Mouse (Mus musculus): ENCODE measurements around the gene Ush1g.

Ush1g gene

DNA sequence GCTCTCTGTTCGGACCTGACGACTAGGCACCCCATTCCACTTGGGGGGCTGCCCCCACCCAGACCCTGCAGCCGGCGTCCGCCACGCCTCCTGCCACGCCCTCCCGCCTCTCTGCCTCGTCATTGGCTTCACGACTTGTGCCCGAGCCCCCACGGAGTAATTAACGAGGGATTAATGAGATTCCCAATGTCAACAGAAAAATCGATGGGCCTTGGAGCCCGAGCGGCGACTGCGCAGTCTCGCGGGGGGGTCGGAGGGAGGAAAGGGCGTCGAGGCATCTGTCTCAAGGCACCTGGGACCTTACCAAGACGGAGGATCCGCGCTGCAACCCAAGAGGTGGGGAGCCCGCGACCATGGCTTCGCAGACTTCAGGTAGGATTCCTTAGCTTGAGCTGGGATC lies 12.7 kb upstream of the Ush1g start, which contains the start of gene Otop3:
Gene Otop3, plus strand, starts transcription at position 201 of the 400 bp plus-strand sequence.
- no peak for DNase-seq (ENCODE audit: low spot score)

DNA sequence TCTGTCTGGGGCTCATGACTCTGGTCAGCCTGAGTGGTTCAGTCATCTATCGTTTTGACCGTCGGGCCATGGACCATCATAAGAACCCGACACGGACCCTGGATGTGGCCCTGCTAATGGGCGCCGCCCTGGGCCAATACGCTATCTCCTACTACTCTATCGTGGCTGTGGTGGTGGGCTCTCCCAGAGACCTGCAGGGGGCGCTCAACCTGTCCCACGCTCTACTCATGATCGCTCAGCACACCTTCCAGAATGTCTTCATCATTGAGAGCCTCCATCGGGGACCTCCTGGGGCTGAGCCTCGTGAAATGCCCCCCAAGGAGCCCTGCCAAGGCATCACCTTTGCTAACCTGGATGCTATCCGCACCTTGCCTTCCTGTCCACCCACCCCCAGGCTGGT lies 7.5 kb upstream of the Ush1g start:
- no peak for DNase-seq (ENCODE audit: low spot score)

DNA sequence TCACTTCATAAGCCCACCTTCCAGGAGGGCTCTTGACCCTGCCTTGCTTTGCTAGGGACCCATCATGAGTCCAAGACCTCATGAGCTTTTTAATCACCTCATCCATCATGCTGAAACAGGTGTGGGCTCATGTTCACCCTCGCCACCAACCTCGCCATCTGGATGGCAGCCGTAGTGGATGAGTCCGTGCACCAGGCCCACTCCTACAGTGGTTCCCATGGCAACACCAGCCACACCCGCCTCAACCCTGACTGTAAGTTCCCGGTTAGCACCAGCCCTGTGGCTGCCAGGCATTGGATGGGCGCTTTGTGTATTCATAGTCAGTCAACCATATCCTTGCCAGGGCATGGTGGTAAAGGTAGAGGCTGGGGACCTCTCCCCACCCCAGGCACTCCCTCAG lies 4.9 kb upstream of the Ush1g start:
- DNase-seq (ENCODE audit: low spot score): no peak

DNA sequence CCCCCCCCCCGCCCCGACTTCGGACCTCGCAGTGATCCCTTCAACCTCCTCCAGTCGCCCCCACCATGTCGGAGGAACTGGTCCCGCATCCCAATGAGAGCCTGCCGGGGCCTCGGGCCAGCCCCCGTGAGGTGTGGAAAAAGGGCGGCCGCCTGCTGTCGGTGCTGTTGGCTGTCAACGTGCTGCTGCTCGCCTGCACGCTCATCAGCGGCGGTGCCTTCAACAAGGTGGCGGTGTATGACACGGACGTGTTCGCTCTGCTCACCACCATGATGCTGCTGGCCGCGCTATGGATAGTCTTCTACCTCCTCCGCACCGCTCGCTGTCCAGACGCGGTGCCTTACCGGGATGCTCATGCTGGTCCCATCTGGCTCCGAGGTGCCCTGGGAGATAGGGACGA lies 1.5 kb upstream of the Ush1g start:
- no peak for DNase-seq (ENCODE audit: low spot score)

DNA sequence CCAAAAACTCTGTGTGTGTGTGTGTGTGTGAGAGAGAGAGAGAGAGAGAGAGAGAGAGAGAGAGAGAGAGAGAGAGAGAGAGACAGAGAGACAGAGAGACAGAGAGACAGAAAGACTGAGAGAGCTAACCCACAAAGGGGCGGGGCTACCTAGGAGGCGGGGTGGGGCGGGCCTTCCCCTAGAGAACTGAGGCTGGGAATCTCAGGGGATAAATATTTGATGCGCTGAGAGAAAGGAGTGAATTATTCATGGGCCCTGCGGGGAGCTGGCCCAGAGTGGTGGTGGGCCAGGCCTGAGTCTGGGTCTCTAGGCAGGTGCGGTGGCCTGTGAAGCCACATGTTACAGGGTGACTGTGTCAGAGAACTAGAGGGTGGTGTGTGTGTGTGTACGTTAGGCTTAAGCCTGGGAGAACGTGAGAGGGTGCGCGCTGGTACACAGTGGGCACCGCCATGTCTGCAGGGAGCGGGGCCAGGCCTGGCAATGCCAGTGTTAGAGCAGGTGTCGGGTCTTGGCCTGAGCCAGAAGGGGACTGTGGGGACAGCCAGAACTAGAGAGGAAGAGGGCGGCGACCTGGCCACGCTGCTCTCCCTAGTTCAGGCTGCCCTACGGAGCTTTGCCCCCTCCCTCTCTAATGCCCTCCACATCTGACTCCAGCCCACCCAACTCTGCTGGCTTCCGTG lies 2.0 kb downstream of the Ush1g start:
- no peak for DNase-seq (ENCODE audit: low spot score)

DNA sequence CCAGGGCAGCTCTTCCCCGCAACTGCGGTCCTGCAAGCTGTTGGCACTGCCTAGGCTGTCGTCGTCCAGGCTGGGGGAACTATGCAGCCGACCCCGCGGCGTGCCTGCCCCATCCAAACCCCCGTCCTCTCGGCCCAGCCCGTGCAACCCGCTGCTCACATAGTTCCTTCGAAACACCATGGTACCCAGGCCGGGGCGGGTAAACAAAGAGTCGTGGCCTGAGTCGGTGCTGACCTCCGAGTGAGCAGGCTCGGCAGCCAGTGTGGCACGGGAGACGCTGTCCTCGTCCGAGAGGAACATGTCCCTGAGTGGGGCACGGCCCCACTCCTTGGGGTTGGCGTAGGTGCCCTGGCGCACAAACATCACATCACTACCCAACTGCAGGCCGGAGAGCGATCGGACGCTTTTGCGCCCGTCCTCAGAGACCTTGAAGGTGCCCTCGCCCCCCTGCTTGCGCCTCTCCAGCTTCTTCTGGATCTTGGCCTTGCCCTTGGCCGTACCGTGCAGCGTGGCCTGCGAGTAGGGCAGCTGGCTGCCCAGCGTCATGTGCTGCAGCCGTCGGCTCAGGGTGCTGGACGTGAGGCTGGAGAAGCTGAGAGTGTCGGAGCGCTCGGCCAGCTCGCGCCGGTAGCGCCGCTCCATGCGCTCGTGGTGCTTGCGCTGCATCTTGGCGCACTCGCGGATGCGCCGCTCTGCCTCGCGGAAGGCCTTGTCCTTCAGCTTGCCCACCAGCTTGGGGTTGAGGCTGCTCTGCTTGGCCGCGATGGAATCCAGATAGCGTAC lies 3.4 kb downstream of the Ush1g start:
- DNase-seq (ENCODE audit: low spot score): no peak

DNA sequence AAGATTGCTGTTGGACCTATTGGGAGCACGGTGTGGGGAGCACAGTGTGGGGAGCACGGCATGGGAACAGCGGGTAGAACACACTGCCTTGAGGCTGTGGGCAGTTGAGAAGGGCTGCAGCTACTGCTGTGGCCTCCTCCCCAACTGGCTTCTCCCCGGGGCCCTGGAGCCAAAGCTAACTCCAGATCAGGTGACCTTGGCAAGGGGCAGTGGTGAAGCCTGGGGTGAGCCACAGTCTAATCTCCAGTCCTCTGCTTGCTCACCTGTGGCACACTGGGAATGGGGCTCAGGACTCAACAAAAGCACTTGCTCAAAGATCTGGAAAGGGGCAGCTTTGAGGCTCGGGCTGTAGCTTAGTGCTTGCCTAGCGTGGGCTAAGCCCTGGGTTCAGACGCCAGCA lies 4.6 kb downstream of the Ush1g start:
- DNase-seq (ENCODE audit: low spot score): no peak

DNA sequence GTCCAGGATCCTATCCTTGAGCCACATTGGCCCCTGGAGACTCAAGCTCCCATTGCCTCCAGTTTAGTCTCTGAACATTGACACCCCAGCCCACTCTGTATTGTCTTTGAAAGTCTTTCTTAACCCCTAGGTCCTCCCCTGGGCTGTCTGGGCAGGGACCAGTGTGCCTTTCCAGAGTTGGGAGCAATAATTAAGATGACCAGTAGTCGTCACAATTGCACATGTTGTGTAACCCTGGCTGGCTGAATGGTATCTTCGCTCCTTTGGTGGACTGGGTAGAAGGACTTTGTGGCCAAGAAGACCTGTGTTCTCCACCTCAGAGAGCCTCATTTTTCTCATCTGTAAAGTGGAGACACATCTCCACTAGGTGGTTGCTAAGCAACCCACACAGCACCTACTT lies 7.6 kb downstream of the Ush1g start:
- DNase-seq (ENCODE audit: low spot score): no peak

DNA sequence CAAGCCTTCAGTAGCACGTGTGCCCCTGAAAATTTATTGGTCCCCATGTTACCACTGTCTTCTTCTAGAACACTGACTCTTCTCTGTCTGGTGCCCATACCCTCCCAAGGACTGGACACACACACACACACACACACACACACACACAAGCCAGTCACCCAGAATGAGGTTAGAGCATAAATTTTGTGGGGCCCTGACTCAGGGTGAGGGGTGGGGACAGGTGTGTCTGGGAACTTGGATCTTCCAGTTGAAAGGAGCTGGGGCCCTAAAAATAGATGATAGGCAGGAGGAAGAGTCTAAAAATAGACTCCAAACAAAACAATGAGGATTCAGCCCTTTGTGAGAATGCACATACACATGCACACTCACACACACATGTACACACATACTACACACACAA lies 13.1 kb downstream of the Ush1g start:
- no peak for DNase-seq (ENCODE audit: low spot score)

DNA sequence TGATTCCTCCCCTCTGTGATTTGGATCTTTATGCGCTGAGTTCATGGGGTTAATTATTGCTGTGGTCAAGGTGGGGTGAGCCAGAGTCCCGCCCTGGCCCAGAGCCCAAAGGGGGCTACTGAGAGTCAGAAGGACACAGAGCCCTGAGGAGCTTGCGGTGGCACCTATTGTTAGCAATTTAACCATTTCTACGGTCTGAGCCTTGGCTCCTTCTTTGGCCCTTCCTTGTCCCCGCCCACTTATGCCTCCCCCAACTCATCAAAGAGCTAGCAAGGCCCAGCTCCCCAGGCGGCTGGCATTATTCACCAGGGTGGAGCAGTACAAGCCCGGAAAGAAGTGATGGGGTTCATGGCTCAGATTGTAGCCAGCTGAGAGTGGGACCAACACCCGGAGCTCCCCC lies 15.0 kb downstream of the Ush1g start, which contains the start of gene Otop2:
Gene Otop2, plus strand, starts transcription at position 301 of the 400 bp plus-strand sequence.
- DNase-seq (ENCODE audit: low spot score): no peak

DNA sequence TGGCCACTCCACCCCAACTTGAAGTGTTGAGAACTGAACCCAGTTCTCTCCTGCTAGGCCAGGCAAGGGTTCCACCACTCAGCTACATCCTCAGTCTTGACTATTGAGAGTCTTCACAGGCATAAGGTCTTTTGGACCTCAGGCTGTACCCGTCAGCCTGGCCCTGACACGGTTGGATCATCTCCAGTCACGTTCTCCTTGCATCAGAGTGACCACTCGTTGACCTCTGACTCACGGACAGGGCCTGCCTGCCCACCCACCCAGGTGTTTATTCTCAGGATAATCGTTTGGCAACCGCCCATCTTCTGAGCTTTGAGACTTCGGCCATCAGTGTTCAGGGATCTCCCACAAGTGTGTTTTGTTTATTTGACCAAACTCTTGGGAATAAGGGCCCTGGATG lies 18.7 kb downstream of the Ush1g start:
- no peak for DNase-seq (ENCODE audit: low spot score)

DNA sequence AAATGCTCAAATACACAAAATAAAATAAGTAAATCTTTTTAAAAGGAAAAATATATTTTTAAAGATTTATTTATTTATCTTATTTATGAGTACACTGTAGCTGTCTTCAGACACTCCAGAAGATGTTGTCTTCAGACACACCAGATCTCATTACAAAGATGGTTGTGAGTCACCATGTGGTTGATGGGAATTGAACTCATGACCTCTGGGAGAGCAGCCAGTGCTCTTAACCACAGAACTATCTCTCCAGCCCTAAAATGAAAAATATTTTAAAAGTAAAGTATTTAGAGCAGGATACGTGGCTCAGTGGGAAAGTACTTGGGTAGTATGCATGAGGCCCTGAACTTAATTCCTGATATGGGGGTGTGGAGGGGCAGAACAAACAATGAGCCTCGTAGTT lies 20.5 kb downstream of the Ush1g start:
- DNase-seq (ENCODE audit: low spot score): no peak

DNA sequence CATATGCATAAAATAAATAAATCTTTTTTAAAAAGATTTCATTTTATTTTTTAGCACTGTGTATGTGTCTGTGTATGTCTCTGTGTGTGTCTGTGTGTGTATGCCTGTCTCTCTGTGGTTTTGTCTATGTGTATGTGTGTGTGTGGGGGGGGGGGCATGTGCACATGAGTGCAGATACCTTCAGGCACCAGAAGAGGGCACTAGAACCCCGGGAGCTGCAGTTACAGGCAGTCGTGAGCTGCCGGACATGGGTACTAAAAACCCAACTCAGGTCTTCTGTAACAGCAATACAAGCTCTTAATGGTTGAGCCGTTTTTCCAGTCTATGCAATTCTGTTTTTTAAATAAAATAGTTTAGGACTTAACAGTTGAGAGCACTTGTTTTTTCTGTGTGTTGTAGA lies 21.1 kb downstream of the Ush1g start:
- no peak for DNase-seq (ENCODE audit: low spot score)

DNA sequence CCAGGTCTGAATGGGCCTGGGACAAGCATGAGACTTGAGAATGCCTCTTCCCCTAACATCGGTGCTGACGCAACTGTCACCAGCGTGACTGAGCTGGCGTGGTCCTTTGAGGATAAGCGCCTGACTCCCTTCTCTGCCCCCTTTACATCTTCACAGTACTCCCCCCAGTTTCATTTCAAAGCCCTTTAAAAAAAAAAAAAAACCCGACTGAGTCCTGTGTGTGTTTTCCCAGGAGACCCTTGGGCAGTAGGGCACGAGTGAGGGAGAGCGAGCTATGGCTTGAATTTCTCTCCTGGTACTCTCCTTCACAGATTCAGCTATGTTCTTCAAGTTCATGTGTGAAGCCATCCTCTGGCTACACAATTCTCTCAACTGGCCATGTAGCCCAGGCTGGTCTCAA lies 23.7 kb downstream of the Ush1g start:
- DNase-seq (ENCODE audit: low spot score): no peak

DNA sequence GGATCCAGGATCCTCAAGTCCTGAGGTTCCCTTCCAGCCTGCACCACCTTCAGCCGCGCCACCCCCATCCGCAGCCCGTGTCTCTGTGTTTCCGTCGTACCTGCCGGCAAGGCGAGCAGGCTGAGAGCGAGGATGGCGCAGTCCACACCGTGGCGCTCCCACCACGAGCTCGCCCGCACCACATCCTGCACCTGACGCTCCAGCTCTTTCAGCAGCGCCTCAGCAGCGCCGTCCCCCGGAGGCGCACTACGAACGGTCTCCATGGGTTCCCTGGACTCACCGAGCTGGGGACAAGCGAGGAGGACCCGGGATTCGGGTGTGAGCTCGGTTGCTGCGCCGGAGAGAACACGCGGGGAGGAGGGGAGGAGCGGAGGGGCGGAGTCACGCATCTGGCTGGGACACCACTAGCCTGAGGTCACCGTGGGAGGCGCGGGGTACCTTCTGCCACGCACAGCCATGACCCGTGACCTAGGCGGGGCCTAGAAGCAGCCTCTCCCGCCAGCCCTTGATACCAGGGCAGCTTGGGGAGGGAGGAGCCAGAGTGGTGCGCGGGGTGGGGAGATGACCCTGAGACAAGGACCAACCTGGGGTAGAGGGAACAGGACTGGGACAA lies 24.5 kb downstream of the Ush1g start, which contains the start of gene Fads6:
Gene Fads6, minus strand, starts transcription at position 450 of the 613 bp plus-strand sequence.
- DNase-seq (ENCODE audit: low spot score): no peak

DNA sequence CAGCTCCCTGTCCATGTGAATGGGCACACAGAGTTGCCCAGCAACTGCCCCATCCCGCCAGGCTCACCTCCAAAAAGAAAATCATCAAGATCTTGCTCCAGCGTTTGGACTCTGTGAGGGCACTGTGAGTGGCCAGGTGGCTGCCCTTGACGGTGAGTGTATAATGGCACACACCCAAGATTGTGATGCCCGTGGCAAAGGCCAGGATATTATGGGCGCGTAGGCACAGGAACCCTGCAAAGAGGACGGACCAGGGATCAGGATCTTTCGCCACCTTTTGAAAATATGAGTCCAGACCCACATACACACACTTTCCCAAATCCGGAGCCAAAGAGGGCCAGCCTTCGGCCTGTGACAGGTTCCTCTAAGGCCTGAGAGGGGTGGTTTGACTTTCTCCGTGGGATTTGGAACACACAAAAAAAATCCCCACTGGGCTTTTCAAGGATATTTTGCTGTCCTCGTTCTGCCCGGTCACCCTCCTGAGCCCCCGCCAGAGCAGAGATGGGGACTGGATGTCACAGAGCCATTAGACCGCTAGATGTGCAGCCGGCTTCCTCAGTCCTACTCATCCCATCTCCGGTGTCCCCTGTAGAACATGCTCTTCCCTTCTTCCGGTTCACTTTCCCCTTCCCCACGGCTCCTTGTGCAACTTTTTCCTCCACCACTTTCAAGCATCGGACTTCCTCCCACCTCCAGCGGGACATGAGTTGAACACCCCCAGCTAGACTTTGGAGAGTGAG lies 25.2 kb downstream of the Ush1g start:
- no peak for DNase-seq (ENCODE audit: low spot score)

DNA sequence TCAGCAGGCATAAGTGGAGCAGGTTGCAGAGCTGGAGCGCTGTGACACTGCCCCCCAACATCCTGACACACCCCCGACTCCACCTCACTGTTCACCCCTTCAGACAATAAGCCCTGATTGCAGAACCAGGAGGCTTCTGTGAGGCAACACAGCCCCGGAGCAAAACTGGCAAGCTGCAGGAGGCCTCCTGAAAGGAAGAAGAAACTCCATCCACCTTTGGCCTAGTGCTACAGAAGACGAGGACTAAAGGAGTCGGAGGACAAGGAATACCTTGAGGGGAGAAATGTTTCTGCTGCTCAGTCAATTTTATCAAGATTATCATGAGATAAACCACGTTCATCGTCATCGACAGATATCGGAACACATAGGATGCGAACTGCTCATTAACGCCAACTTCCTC lies 25.9 kb downstream of the Ush1g start:
- no peak for DNase-seq (ENCODE audit: low spot score)

DNA sequence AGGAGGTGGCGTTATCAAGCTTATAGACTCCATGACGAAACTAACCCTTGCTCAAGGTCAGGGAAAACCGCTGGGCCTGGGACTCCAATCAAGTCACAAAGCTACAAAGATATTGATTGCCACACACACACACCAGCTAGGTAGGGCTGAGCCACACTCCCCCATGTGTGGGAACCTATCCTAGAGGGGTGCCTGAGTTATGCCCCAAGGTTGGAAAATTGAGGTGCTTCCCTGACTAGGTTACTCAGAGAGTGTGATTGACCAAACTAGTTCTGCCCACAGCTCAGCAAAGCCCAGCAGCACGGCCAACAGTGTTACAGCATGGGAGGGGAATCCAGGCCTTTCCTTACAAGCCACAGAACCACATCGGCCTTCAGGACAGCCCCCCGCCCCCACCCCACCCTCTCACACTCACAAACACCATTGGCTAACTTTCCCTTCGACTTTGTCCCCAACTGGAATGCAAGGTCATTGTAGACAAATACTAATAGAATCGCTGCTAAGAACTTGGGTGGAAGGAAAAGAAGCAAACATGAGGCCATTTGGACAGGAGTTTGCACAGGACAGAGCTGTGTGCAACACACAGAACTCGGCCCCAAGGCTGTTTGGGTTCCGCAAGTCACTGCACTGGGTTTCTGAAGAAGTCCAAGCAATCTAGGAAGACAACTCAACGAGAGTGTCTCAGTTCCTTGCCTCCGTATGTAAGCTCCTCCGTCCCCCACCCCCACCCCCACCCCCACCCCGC lies 29.0 kb downstream of the Ush1g start:
- DNase-seq (ENCODE audit: low spot score): no peak

DNA sequence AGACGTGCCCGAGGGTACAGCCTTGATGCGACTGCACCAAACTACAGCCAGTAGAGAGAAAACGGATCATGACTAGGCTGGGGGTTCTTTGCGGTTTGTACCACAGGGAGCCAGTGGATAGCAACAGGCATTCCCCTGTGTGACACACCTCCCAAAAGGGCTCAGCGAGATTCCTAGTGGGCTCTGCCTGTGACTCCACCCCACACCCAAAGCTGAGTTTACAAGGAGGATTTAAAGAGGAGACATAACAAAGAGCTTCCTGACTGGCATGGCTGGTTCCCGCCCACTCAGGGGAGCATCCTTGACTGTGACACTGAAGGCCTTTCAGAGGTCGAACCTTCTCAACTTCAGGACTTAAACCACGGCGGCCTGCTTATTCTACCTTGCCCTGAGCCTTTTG lies 30.3 kb downstream of the Ush1g start:
- DNase-seq (ENCODE audit: low spot score): no peak

DNA sequence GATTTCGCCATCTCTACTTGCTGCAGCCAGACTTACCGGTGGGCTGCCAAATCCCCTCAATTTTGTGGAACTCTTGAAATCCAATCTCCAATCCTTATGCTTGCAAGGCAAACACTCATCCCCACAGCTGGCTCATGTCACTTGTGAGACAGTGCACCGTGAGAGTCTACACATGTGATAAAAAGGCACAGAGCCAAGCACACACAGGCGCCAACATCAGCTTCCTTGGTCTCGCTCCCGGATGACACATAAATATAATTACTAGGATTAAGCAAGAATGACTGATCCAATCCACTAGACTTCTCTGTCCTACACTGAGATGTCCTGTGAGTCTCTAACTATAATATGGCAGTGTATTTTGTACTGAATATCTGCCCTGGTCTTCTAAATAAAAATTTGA lies 30.9 kb downstream of the Ush1g start:
- DNase-seq (ENCODE audit: low spot score): peak; percentile 68

DNA sequence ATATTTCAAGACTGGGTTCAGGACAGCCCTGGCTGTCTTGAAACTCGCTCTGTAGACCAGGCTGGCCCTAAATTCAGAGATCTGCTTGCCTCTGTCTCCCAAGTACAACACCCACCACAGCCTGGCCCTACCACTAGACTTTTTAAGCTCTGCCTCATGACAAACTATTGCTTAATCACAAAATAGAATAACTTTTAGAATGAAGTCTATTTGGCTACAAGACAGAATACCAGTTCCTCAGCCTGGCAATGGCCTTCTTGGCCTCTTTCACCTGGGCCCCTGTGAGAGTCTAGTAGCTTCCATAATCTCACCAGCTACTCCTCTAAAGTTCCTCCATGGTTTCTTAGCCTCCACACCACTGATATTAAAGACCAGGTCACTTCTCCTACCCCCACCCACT lies 31.5 kb downstream of the Ush1g start:
- no peak for DNase-seq (ENCODE audit: low spot score)

DNA sequence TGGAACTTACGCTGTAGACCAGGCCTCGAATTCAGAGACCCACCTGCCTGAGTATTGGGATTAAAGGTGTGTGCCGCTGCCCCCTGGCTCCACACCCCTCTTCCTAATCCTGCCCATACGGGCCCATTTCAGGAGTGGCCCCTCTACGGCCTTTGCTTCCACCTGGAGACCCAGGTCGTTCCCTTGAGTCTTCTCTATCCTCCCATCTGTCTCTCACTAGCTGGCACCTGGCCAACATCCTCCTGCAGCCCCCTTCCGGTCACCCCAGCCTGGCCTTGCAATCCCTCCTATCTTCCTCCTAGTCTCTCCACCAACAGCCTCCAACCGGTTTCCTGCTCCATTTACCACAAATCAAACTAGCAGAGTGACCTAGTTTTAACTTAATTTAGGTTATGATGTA lies 32.0 kb downstream of the Ush1g start:
- no peak for DNase-seq (ENCODE audit: low spot score)

All from ovary, postnatal 14 days (tissue).